Comparison of ENCODE assay signal across 28 mouse cellular contexts in genomic region chr6:100710866-100711265, GRCm38 (mm10). TPM values are rescaled to one million over a fixed set of nuclear protein-coding genes. Genes with fewer than 3 reads are reported as not detected.
"Had no signal": no experiment of that assay in that cellular context is flagged by ENCODE, and none has a peak within 500 bp of the region (broad histone marks: within the 10 kb centered on the region; RNA-seq: fewer than 3 reads in every experiment).

No protein-coding gene starts in this region.

- H3K9me3 ChIP-seq: embryonic facial prominence, embryonic 10.5 days; embryonic facial prominence, embryonic 12.5 days; embryonic facial prominence, embryonic 13.5 days; embryonic facial prominence, embryonic 15.5 days; forebrain, embryonic 10.5 days; forebrain, embryonic 12.5 days; forebrain, embryonic 13.5 days; forebrain, embryonic 15.5 days had no signal

- H3K27me3 ChIP-seq: embryonic facial prominence, embryonic 12.5 days; embryonic facial prominence, embryonic 13.5 days; embryonic facial prominence, embryonic 15.5 days had no signal

- DNase-seq: cerebellum, adult 18-20 months; cerebellum, adult 2 months; cerebellum, adult 8-10 months; cerebellum, adult 9-10 months; cerebellum, adult 9-11 months; cerebellum, postnatal 14 days; cerebellum, postnatal 25 days; cerebellum, postnatal 36 days; embryo, embryonic 11 days; forebrain, postnatal 0 days; gastrocnemius, adult 2 months; gastrocnemius, postnatal 10 days; gastrocnemius, postnatal 14 days; gastrocnemius, postnatal 25 days; gastrocnemius, postnatal 36 days had no signal

- H3K36me3 ChIP-seq: embryonic facial prominence, embryonic 10.5 days; embryonic facial prominence, embryonic 12.5 days; embryonic facial prominence, embryonic 13.5 days; forebrain, embryonic 10.5 days; forebrain, embryonic 12.5 days; forebrain, embryonic 15.5 days had no signal

- H3K4me2 ChIP-seq: embryonic facial prominence, embryonic 12.5 days; embryonic facial prominence, embryonic 13.5 days; embryonic facial prominence, embryonic 15.5 days; forebrain, embryonic 12.5 days; forebrain, embryonic 13.5 days; forebrain, embryonic 15.5 days had no signal

- H3K4me3 ChIP-seq: embryonic facial prominence, embryonic 10.5 days; embryonic facial prominence, embryonic 12.5 days; embryonic facial prominence, embryonic 13.5 days; embryonic facial prominence, embryonic 15.5 days; erythroblast, embryonic 14.5 days; forebrain, embryonic 10.5 days; forebrain, embryonic 12.5 days; forebrain, embryonic 13.5 days; forebrain, embryonic 15.5 days; gastrocnemius, adult 2 months had no signal

- H3K27ac ChIP-seq: embryonic facial prominence, embryonic 10.5 days; embryonic facial prominence, embryonic 12.5 days; embryonic facial prominence, embryonic 13.5 days; embryonic facial prominence, embryonic 15.5 days; forebrain, embryonic 10.5 days; forebrain, embryonic 12.5 days; forebrain, embryonic 13.5 days; forebrain, embryonic 15.5 days; gastrocnemius, adult 2 months had no signal

- ATAC-seq: forebrain, embryonic 13.5 days; forebrain, embryonic 14.5 days; forebrain, embryonic 15.5 days; forebrain, embryonic 16.5 days; forebrain, postnatal 0 days had no signal

- H3K9ac ChIP-seq: embryonic facial prominence, embryonic 12.5 days; embryonic facial prominence, embryonic 13.5 days; embryonic facial prominence, embryonic 15.5 days; forebrain, embryonic 12.5 days; forebrain, embryonic 13.5 days; forebrain, embryonic 15.5 days; forebrain, postnatal 0 days had no signal

RNA-seq across cellular contexts. Expression of gene Gxylt2, which starts 6.3 kb away (rescaled TPM):
- total RNA-seq: common myeloid progenitor, adult 5-6 weeks; granulocyte monocyte progenitor cell, adult 5-6 weeks had no signal
- polyA plus RNA-seq: erythroblast, embryonic 14.5 days had no signal
